8 mouse cellular contexts compared by ENCODE assay signal in the genomic region with DNA sequence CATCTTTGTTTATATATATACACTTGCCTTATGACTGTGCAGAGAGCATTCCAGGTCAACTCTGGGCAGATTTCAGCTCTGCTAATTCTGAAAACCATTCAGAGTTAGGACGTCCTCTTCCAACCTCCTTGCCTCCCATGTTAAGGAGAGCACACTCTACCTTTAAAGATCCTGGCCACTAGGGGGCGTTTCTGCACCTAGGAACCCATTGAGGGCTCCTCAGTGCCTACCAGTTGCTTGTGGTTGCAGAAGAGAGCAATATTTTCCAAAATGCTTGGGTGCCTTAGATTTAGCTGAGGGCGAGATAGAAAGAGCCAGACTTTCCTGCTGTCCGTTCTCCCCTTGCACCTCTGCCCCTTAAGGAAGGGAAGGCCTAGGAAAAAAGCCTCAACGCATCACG. TPM values are rescaled to one million over a fixed set of nuclear protein-coding genes. Genes with fewer than 3 reads are reported as not detected.
DNase-seq lines count a peak whose midpoint lies in the region; ATAC-seq and TF ChIP-seq lines count a peak whose summit lies in the region.

No protein-coding gene starts in this region.

- no peaks in the 10 kb centered on the region for H3K27me3 ChIP-seq in heart, adult 2 months (ENCODE audit: control insufficient read depth, insufficient read depth, low read length)
- H3K27me3 ChIP-seq in heart, embryonic 11.5 days (ENCODE audit: control insufficient read depth, insufficient read depth, low read length) = no peaks in the 10 kb centered on the region
- no peaks in the 10 kb centered on the region for H3K27me3 ChIP-seq in intestine, embryonic 16.5 days (replicated peaks; ENCODE audit: control insufficient read depth, insufficient read depth, low read length)

- H3K9ac ChIP-seq in heart, adult 2 months (ENCODE audit: low read depth, low read length) = no peak overlapping the region
- no peak overlapping the region for H3K9ac ChIP-seq in heart, embryonic 11.5 days (ENCODE audit: low read depth, low read length)
- no peak overlapping the region for H3K9ac ChIP-seq in intestine, embryonic 16.5 days (ENCODE audit: low read depth, low read length)

- no peak for DNase-seq in heart, adult 2 months
- DNase-seq in urinary bladder, postnatal 14 days (ENCODE audit: low spot score) = peak; percentile 67
- DNase-seq in urinary bladder, adult 2 months (ENCODE audit: low spot score) = no peak
- DNase-seq in cerebellum, postnatal 36 days = peak; percentile 60 to 69
- peak; percentile 53 to 59 for DNase-seq in thymus, postnatal 36 days

- no peak overlapping the region for H3K27ac ChIP-seq in heart, adult 2 months
- no peak overlapping the region for H3K27ac ChIP-seq in heart, embryonic 11.5 days (ENCODE audit: low read depth, low read length)
- H3K27ac ChIP-seq in intestine, embryonic 16.5 days (ENCODE audit: low read length) = no peak overlapping the region

- 0 out of 2 replicates have a peak, but pooled peaks have one; percentile 13 for TF ChIP-seq EP300 in heart, adult 2 months (IDR thresholded peaks at IDR 0.05; ENCODE audit: insufficient read depth, low read depth, low read length)

- 64% methylated on average over 6 of the region's 6 CpGs for WGBS in heart, adult 2 months
- WGBS in heart, embryonic 11.5 days (ENCODE audit: insufficient replicate concordance) = 63% methylated on average over 6 of the region's 6 CpGs
- WGBS in intestine, embryonic 16.5 days = 66% methylated on average over 6 of the region's 6 CpGs

- no peak overlapping the region for H3K4me3 ChIP-seq in heart, adult 2 months
- H3K4me3 ChIP-seq in heart, embryonic 11.5 days (ENCODE audit: low read depth, low read length) = no peak overlapping the region
- H3K4me3 ChIP-seq in intestine, embryonic 16.5 days (ENCODE audit: low read length) = no peak overlapping the region

- H3K79me2 ChIP-seq in heart, adult 2 months (replicated peaks; ENCODE audit: control insufficient read depth, insufficient read depth, low read length) = no peaks in the 10 kb centered on the region

- no peak for ATAC-seq in heart, embryonic 11.5 days (replicated peaks; ENCODE audit: insufficient number of reproducible peaks, low FRiP score, low TSS enrichment)
- ATAC-seq in intestine, embryonic 16.5 days = peak; percentile 53; the same call in 1 of the 2 replicates
- ATAC-seq in megakaryocyte progenitor cell, adult 5-6 weeks (replicated peaks; ENCODE audit: poor library complexity) = peak; percentile 80

- intact Hi-C loops in heart, adult 2 months (cut with DNase I) = loop anchor here (1.0 kb wide), 1 partner anchor 27 kb away; no protein-coding TSS in a partner anchor

- TF ChIP-seq POLR2A in heart, adult 2 months (IDR thresholded peaks at IDR 0.05; ENCODE audit: insufficient read depth, low read depth, low read length) = no peak

- H3K4me2 ChIP-seq in heart, embryonic 11.5 days = no peak overlapping the region
- H3K4me2 ChIP-seq in intestine, embryonic 16.5 days (ENCODE audit: low read depth, low read length) = no peak overlapping the region

- TF ChIP-seq CTCF in heart, adult 2 months (IDR thresholded peaks at IDR 0.05) = peak; percentile 88

- H3K9me3 ChIP-seq in heart, embryonic 11.5 days (replicated peaks; ENCODE audit: control insufficient read depth, low read length) = no peaks in the 10 kb centered on the region
- H3K9me3 ChIP-seq in intestine, embryonic 16.5 days (ENCODE audit: control insufficient read depth, low read length) = no peaks in the 10 kb centered on the region

- H3K4me1 ChIP-seq in heart, adult 2 months (ENCODE audit: control insufficient read depth, insufficient read depth, low read length) = peaks cover 4% of the 10 kb centered on the region; the same call in 1 of the 2 replicates
- H3K4me1 ChIP-seq in heart, embryonic 11.5 days (ENCODE audit: control insufficient read depth, insufficient read depth, low read length) = no peaks in the 10 kb centered on the region
- no peaks in the 10 kb centered on the region for H3K4me1 ChIP-seq in intestine, embryonic 16.5 days (ENCODE audit: control insufficient read depth, insufficient read depth, low read length)

- no peaks in the 10 kb centered on the region for H3K36me3 ChIP-seq in heart, adult 2 months (ENCODE audit: control insufficient read depth, insufficient read depth, low read length)
- peaks cover 17% of the 10 kb centered on the region for H3K36me3 ChIP-seq in heart, embryonic 11.5 days (ENCODE audit: control insufficient read depth, insufficient read depth, low read length)
- H3K36me3 ChIP-seq in intestine, embryonic 16.5 days (ENCODE audit: control insufficient read depth, insufficient read depth, low read length) = peaks cover 14% of the 10 kb centered on the region; the same call in 1 of the 2 replicates

RNA-seq across cellular contexts. Expression of gene Grasp, which starts 13.8 kb away (rescaled TPM):
- total RNA-seq in heart, adult 2 months (2021) = 10 to 100 TPM; 10.9 to 11.5 TPM
- 7.4 and 7.6 TPM in 2 replicates for polyA plus RNA-seq in heart, adult 2 months (2012; rRNA removed)
- polyA plus RNA-seq in heart, embryonic 11.5 days (2014; fragmentation: Nextera tagmentation; extraction: Ambion mirVana) = 4.1 TPM in 2 replicates
- 8.7 and 9.7 TPM in 2 replicates for polyA plus RNA-seq in urinary bladder, adult 2 months (2012; rRNA removed)
- polyA plus RNA-seq in intestine, embryonic 16.5 days (2015; fragmentation: Nextera tagmentation; extraction: Ambion mirVana) = 2.3 and 2.8 TPM in 2 replicates
- 0.98 and 1.1 TPM in 2 replicates for total RNA-seq in megakaryocyte progenitor cell, adult 5-6 weeks (2015)
- total RNA-seq in megakaryocyte progenitor cell, adult 5-6 weeks (2017) = 1.00 and 1.1 TPM in 2 replicates

RNA-seq across cellular contexts. Expression of gene Acvr1b, which starts 36.4 kb away (rescaled TPM):
- total RNA-seq in heart, adult 2 months (2021) = 10 to 100 TPM in 1 of 2 experiments, 1 to 10 TPM in 1; 9.9 to 12.3 TPM
- 15.3 and 19.3 TPM in 2 replicates for polyA plus RNA-seq in heart, adult 2 months (2012; rRNA removed)
- 8.0 and 8.9 TPM in 2 replicates for polyA plus RNA-seq in heart, embryonic 11.5 days (2014; fragmentation: Nextera tagmentation; extraction: Ambion mirVana)
- 24.8 and 27.1 TPM in 2 replicates for polyA plus RNA-seq in urinary bladder, adult 2 months (2012; rRNA removed)
- polyA plus RNA-seq in intestine, embryonic 16.5 days (2015; fragmentation: Nextera tagmentation; extraction: Ambion mirVana) = 10.4 and 11.0 TPM in 2 replicates
- total RNA-seq in megakaryocyte progenitor cell, adult 5-6 weeks (2015) = 3.4 and 4.8 TPM in 2 replicates
- total RNA-seq in megakaryocyte progenitor cell, adult 5-6 weeks (2017) = 6.4 and 10.3 TPM in 2 replicates

RNA-seq across cellular contexts. Expression of gene Nr4a1, which starts 43.8 kb away (rescaled TPM):
- 10 to 100 TPM; 12.1 to 45.3 TPM for total RNA-seq in heart, adult 2 months (2021)
- polyA plus RNA-seq in heart, adult 2 months (2012; rRNA removed) = 17.0 and 23.8 TPM in 2 replicates
- polyA plus RNA-seq in heart, embryonic 11.5 days (2014; fragmentation: Nextera tagmentation; extraction: Ambion mirVana) = 7.5 and 8.1 TPM in 2 replicates
- polyA plus RNA-seq in urinary bladder, adult 2 months (2012; rRNA removed) = 11.7 and 12.4 TPM in 2 replicates
- 8.6 and 10.0 TPM in 2 replicates for polyA plus RNA-seq in intestine, embryonic 16.5 days (2015; fragmentation: Nextera tagmentation; extraction: Ambion mirVana)
- total RNA-seq in megakaryocyte progenitor cell, adult 5-6 weeks (2015) = 6.5 and 11.3 TPM in 2 replicates
- total RNA-seq in megakaryocyte progenitor cell, adult 5-6 weeks (2017) = 7.1 and 7.9 TPM in 2 replicates

Comparison
In these comparisons a context has a peak if more than half of its experiments do, and no peak if none do; other contexts are left out.
1. DNase-seq: peak in urinary bladder, postnatal 14 days (single experiment), cerebellum, postnatal 36 days (2 of 2) and thymus, postnatal 36 days (2 of 2); none in heart, adult 2 months (0 of 2) and urinary bladder, adult 2 months (single experiment).